8 mouse cellular contexts compared by ENCODE assay signal in genomic region chr7:100495042-100495441, GRCm38 (mm10). TPM values are rescaled to one million over a fixed set of nuclear protein-coding genes. Genes with fewer than 3 reads are reported as not detected.
A peak's percentile ranks its signal among the peaks of the same experiment; 100 is the strongest.
DNase-seq lines count a peak whose midpoint lies in the region; ATAC-seq lines count a peak whose summit lies in the region.

No protein-coding gene starts in this region.

- H3K9ac ChIP-seq in liver, embryonic 16.5 days (ENCODE audit: low read depth, low read length) = peak overlapping the region; percentile 97

- H3K9me3 ChIP-seq in liver, embryonic 16.5 days (replicated peaks; ENCODE audit: control insufficient read depth, low read length) = no peaks in the 10 kb centered on the region

- intact Hi-C loops in heart, postnatal 14 days (cut with DNase I) = no loop called here

- WGBS in liver, embryonic 16.5 days (ENCODE audit: insufficient replicate concordance) = 25% methylated on average over 8 of the region's 8 CpGs

- ATAC-seq in CD4-positive, CD25-positive, alpha-beta regulatory T cell, adult 4 months = no peak
- no peak for ATAC-seq in liver, embryonic 16.5 days (ENCODE audit: low read depth)

- peak overlapping the region; percentile 72 for H3K4me3 ChIP-seq in brown adipose tissue, adult 24 weeks (ENCODE audit: insufficient read depth, low read depth, low read length)
- peak overlapping the region; percentile 92 for H3K4me3 ChIP-seq in liver, embryonic 16.5 days (ENCODE audit: low read depth, low read length)

- no peaks in the 10 kb centered on the region for H3K27me3 ChIP-seq in liver, embryonic 16.5 days (ENCODE audit: control insufficient read depth, insufficient read depth, low read depth, low read length)

- 0 out of 2 replicates have a peak, but pooled peaks cover 5% of the 10 kb centered on the region for H3K4me1 ChIP-seq in brown adipose tissue, adult 24 weeks (ENCODE audit: control insufficient read depth, insufficient read depth, insufficient read length, low read length)
- H3K4me1 ChIP-seq in liver, embryonic 16.5 days (ENCODE audit: control insufficient read depth, low read depth, low read length) = peaks cover 44% of the 10 kb centered on the region

- H3K27ac ChIP-seq in brown adipose tissue, adult 24 weeks (replicated peaks; ENCODE audit: low read depth, low read length) = peak overlapping the region; percentile 84
- peak overlapping the region; percentile 93 for H3K27ac ChIP-seq in liver, embryonic 16.5 days (ENCODE audit: low read length)

- DNase-seq in CD4-positive, CD25-positive, alpha-beta regulatory T cell, adult 2 months (ENCODE audit: low read depth, low spot score) = peak; percentile 55
- peak; percentile 30 to 48 for DNase-seq in heart, postnatal 14 days
- DNase-seq in ovary, postnatal 14 days (ENCODE audit: low spot score) = no peak
- DNase-seq in cerebellum, postnatal 25 days = no peak
- DNase-seq in urinary bladder, postnatal 36 days (ENCODE audit: low spot score in 2 of 2) = no peak

- peaks cover 54% of the 10 kb centered on the region for H3K36me3 ChIP-seq in liver, embryonic 16.5 days (ENCODE audit: control insufficient read depth, insufficient read depth)

- peak overlapping the region; percentile 77 for H3K4me2 ChIP-seq in liver, embryonic 16.5 days (ENCODE audit: low read depth, low read length)

RNA-seq across cellular contexts. Expression of gene Ucp2, which starts 1.9 kb away (rescaled TPM):
- 1,000 to 10,000 TPM; 1,055 to 1,337 TPM for polyA plus RNA-seq in CD4-positive, CD25-positive, alpha-beta regulatory T cell, adult 4 months (2017; shearing (Covaris generic))
- polyA plus RNA-seq in brown adipose tissue, adult 24 weeks (2012; ENCODE audit: insufficient read depth, insufficient read length, missing spikeins) = 54.8 and 55.8 TPM in 2 replicates
- 100 to 1,000 TPM; 781 to 850 TPM for total RNA-seq in heart, postnatal 14 days (2021)
- polyA plus RNA-seq in liver, embryonic 16.5 days (2015; fragmentation: Nextera tagmentation; extraction: Ambion mirVana) = 722 and 766 TPM in 2 replicates

RNA-seq across cellular contexts. Expression of gene Dnajb13, which starts 19.7 kb away (rescaled TPM):
- polyA plus RNA-seq in CD4-positive, CD25-positive, alpha-beta regulatory T cell, adult 4 months (2017; shearing (Covaris generic)) = 10 to 100 TPM; 20.0 to 20.3 TPM
- 2.6 and 2.7 TPM in 2 replicates for polyA plus RNA-seq in brown adipose tissue, adult 24 weeks (2012; ENCODE audit: insufficient read depth, insufficient read length, missing spikeins)
- not detected for total RNA-seq in heart, postnatal 14 days (2021)
- polyA plus RNA-seq in liver, embryonic 16.5 days (2015; fragmentation: Nextera tagmentation; extraction: Ambion mirVana) = 3.0 and 4.4 TPM in 2 replicates

RNA-seq across cellular contexts. Expression of gene Ucp3, which starts 22.3 kb away (rescaled TPM):
- polyA plus RNA-seq in CD4-positive, CD25-positive, alpha-beta regulatory T cell, adult 4 months (2017; shearing (Covaris generic)) = not detected
- polyA plus RNA-seq in brown adipose tissue, adult 24 weeks (2012; ENCODE audit: insufficient read depth, insufficient read length, missing spikeins) = 61.6 and 107 TPM in 2 replicates
- total RNA-seq in heart, postnatal 14 days (2021) = 10 to 100 TPM; 50.0 to 74.5 TPM
- polyA plus RNA-seq in liver, embryonic 16.5 days (2015; fragmentation: Nextera tagmentation; extraction: Ambion mirVana) = 0.05 and 0.08 TPM in 2 replicates

RNA-seq across cellular contexts. Expression of gene Coa4, which starts 41.8 kb away (rescaled TPM):
- polyA plus RNA-seq in CD4-positive, CD25-positive, alpha-beta regulatory T cell, adult 4 months (2017; shearing (Covaris generic)) = 10 to 100 TPM; 22.0 to 29.5 TPM
- polyA plus RNA-seq in brown adipose tissue, adult 24 weeks (2012; ENCODE audit: insufficient read depth, insufficient read length, missing spikeins) = 6.4 and 11.6 TPM in 2 replicates
- 10 to 100 TPM; 13.0 to 13.3 TPM for total RNA-seq in heart, postnatal 14 days (2021)
- 10.7 and 13.1 TPM in 2 replicates for polyA plus RNA-seq in liver, embryonic 16.5 days (2015; fragmentation: Nextera tagmentation; extraction: Ambion mirVana)

Comparison
In these comparisons a context has a peak if more than half of its experiments do, and no peak if none do; other contexts are left out.
1. DNase-seq: peak in CD4-positive, CD25-positive, alpha-beta regulatory T cell, adult 2 months (single experiment) and heart, postnatal 14 days (2 of 2); none in ovary, postnatal 14 days (single experiment), cerebellum, postnatal 25 days (0 of 2) and urinary bladder, postnatal 36 days (0 of 2).
2. RNA of gene Ucp2, which starts 1.9 kb away (polyA plus RNA-seq): 1,055 to 1,337 TPM in CD4-positive, CD25-positive, alpha-beta regulatory T cell, adult 4 months and 722 to 766 TPM in liver, embryonic 16.5 days; 54.8 to 55.8 TPM in brown adipose tissue, adult 24 weeks; every median in the first group is over 10 times any median in the second.
3. RNA of gene Ucp3, which starts 22.3 kb away (polyA plus RNA-seq): 61.6 to 107 TPM in brown adipose tissue, adult 24 weeks; not detected in CD4-positive, CD25-positive, alpha-beta regulatory T cell, adult 4 months and 0.05 to 0.08 TPM in liver, embryonic 16.5 days; every median in the first group is over 10 times any median in the second.